Mouse (Mus musculus) liver, embryonic 15.5 days (tissue): ENCODE results near the gene Zfp827. TPM values are rescaled to one million over a fixed set of nuclear protein-coding genes. Genes with fewer than 3 reads are reported as not detected.
"Not testable (repeated sequence)": the region's sequence is repeated elsewhere in the genome, so short reads cannot be mapped to it uniquely, and the experiment has no call there.

Experiments used
- ATAC-seq: fragments of 200-750 bp; cut with Nextera tagmentation; 2 replicates; pipeline ENCODE4 v1.8.0; 2017; ENCODE audit warnings: moderate number of reproducible peaks, mild to moderate bottlenecking, moderate library complexity; ENCODE audit not compliant: insufficient read depth
- H3K27ac ChIP-seq: fragments of 300-500 bp; sonication (generic); replicated peaks from 2 replicates; pipeline ENCODE4 v1.5.1; 2015; ENCODE audit warnings: mild to moderate bottlenecking, inconsistent platforms
- H3K27me3 ChIP-seq: fragments of 300-500 bp; sonication (generic); 2 replicates; pipeline ENCODE4 v1.6.1; 2015; ENCODE audit warnings: mild to moderate bottlenecking, inconsistent platforms
- H3K36me3 ChIP-seq: fragments of 300-500 bp; sonication (generic); replicated peaks from 2 replicates; pipeline ENCODE4 v1.6.1; 2015; ENCODE audit warnings: moderate library complexity, mild to moderate bottlenecking, inconsistent platforms
- H3K4me1 ChIP-seq: fragments of 300-500 bp; sonication (generic); replicated peaks from 2 replicates; pipeline ENCODE4 v1.6.1; 2015; ENCODE audit warnings: inconsistent platforms
- H3K4me2 ChIP-seq: fragments of 300-500 bp; sonication (generic); 2 replicates; pipeline ENCODE4 v1.6.1; 2015; ENCODE audit warnings: moderate library complexity, mild to moderate bottlenecking, inconsistent platforms
- H3K4me3 ChIP-seq: fragments of 300-500 bp; sonication (generic); replicated peaks from 2 replicates; pipeline ENCODE4 v1.5.1; 2015; ENCODE audit warnings: mild to moderate bottlenecking, inconsistent platforms
- H3K9ac ChIP-seq: fragments of 300-500 bp; sonication (generic); 2 replicates; pipeline ENCODE4 v1.6.1; 2015; ENCODE audit warnings: moderate library complexity, mild to moderate bottlenecking, inconsistent platforms
- H3K9me3 ChIP-seq: fragments of 300-500 bp; sonication (generic); replicated peaks from 2 replicates; pipeline ENCODE4 v1.6.1; 2016; ENCODE audit warnings: inconsistent platforms
- WGBS: fragments of 180-500 bp; shearing (Covaris S2); methylation state at CpG from one replicate; pipeline ENCODE4 v1.1.7; 2015; ENCODE audit warnings: mixed read lengths; ENCODE audit not compliant: insufficient replicate concordance; 5-methylcytosine and 5-hydroxymethylcytosine counted together
- polyA plus RNA-seq: library from polyadenylated mRNA; unstranded; fragments of >200 nt; fragmentation: Nextera tagmentation; extraction: Ambion mirVana; gene quantifications from 2 replicates; pipeline ENCODE4 v1.2.1, GENCODE M21; 2015

The Zfp827 gene
- polyA plus RNA-seq, 1 experiment from 2014 or later = 0.47 TPM

- Histone ChIP-seq H3K4me2 (no peak overlapping the region), H3K9me3 (no peaks in the 10 kb centered on the region), H3K4me3 (no peak overlapping the region), H3K9ac (no peak overlapping the region), H3K27ac (no peak overlapping the region), H3K36me3 (no peaks in the 10 kb centered on the region), H3K4me1 (no peaks in the 10 kb centered on the region; the same call in 1 of the 2 replicates), H3K27me3 (no peaks in the 10 kb centered on the region)
- 71% methylated on average over 9 of the region's 9 CpGs for WGBS
- no peak for ATAC-seq
Measured at GRCm38 (mm10) chr8:79113533-79113932, 85.3 kb downstream of the Zfp827 start.

GRCm38 (mm10) chr8:79114561-79114960 lies 86.3 kb downstream of the Zfp827 start:
- Histone ChIP-seq H3K36me3 (no peaks in the 10 kb centered on the region), H3K4me1 (no peaks in the 10 kb centered on the region; the same call in 1 of the 2 replicates), H3K4me2 (no peak overlapping the region), H3K27me3 (no peaks in the 10 kb centered on the region), H3K9ac (no peak overlapping the region), H3K9me3 (no peaks in the 10 kb centered on the region), H3K4me3 (no peak overlapping the region), H3K27ac (no peak overlapping the region)
- WGBS = 70% methylated on average over 6 of the region's 6 CpGs
- ATAC-seq = peak; percentile 54; the same call in 1 of the 2 replicates

- Histone ChIP-seq H3K4me3 (no peak overlapping the region), H3K27me3 (no peaks in the 10 kb centered on the region), H3K27ac (no peak overlapping the region), H3K9ac (no peak overlapping the region), H3K4me2 (no peak overlapping the region), H3K36me3 (no peaks in the 10 kb centered on the region), H3K9me3 (no peaks in the 10 kb centered on the region), H3K4me1 (no peaks in the 10 kb centered on the region; the same call in 1 of the 2 replicates)
- ATAC-seq = no peak
- 72% methylated on average over 7 of the region's 7 CpGs for WGBS
Measured at GRCm38 (mm10) chr8:79116436-79116835, 88.2 kb downstream of the Zfp827 start.

- Histone ChIP-seq H3K4me3 (no peak overlapping the region), H3K27ac (no peak overlapping the region), H3K4me2 (no peak overlapping the region), H3K9me3 (no peaks in the 10 kb centered on the region), H3K4me1 (no peaks in the 10 kb centered on the region; the same call in 1 of the 2 replicates), H3K36me3 (no peaks in the 10 kb centered on the region), H3K27me3 (no peaks in the 10 kb centered on the region), H3K9ac (no peak overlapping the region)
- no peak for ATAC-seq
- WGBS = 73% methylated on average over 7 of the region's 7 CpGs
Measured at GRCm38 (mm10) chr8:79117711-79118110, 89.5 kb downstream of the Zfp827 start.

GRCm38 (mm10) chr8:79121614-79122013 lies 93.4 kb downstream of the Zfp827 start:
- Histone ChIP-seq H3K4me1 (no peaks in the 10 kb centered on the region), H3K27ac (no peak overlapping the region), H3K9me3 (no peaks in the 10 kb centered on the region), H3K27me3 (no peaks in the 10 kb centered on the region), H3K9ac (no peak overlapping the region), H3K4me2 (no peak overlapping the region), H3K4me3 (no peak overlapping the region), H3K36me3 (no peaks in the 10 kb centered on the region)
- no peak for ATAC-seq
- 58% methylated on average over 1 of the region's 1 CpGs for WGBS

GRCm38 (mm10) chr8:79124231-79124630 lies 96.0 kb downstream of the Zfp827 start:
- no peak overlapping the region for H3K9ac ChIP-seq
- H3K27me3 ChIP-seq = no peaks in the 10 kb centered on the region
- H3K4me3 ChIP-seq = no peak overlapping the region
- H3K4me2 ChIP-seq = no peak overlapping the region
- 66% methylated on average over 4 of the region's 4 CpGs for WGBS
- no peaks in the 10 kb centered on the region for H3K36me3 ChIP-seq
- H3K27ac ChIP-seq = no peak overlapping the region
- ATAC-seq = no peak
- H3K4me1 ChIP-seq = no peaks in the 10 kb centered on the region
- H3K9me3 ChIP-seq = no peaks in the 10 kb centered on the region

- ATAC-seq = no peak
- no peaks in the 10 kb centered on the region for H3K27me3 ChIP-seq
- H3K4me2 ChIP-seq = no peak overlapping the region
- no peaks in the 10 kb centered on the region for H3K36me3 ChIP-seq
- 52% methylated on average over 7 of the region's 7 CpGs for WGBS
- no peak overlapping the region for H3K27ac ChIP-seq
- H3K4me3 ChIP-seq = no peak overlapping the region
- no peaks in the 10 kb centered on the region for H3K9me3 ChIP-seq
- H3K9ac ChIP-seq = no peak overlapping the region
- no peaks in the 10 kb centered on the region for H3K4me1 ChIP-seq
Measured at GRCm38 (mm10) chr8:79127211-79127816, 99.1 kb downstream of the Zfp827 start.

GRCm38 (mm10) chr8:79128534-79128933 lies 100.3 kb downstream of the Zfp827 start:
- not testable (repeated sequence) for H3K4me3 ChIP-seq
- WGBS = 74% methylated on average over 4 of the region's 4 CpGs

GRCm38 (mm10) chr8:79139614-79140013 lies 111.4 kb downstream of the Zfp827 start:
- Histone ChIP-seq H3K9me3 (no peaks in the 10 kb centered on the region), H3K27ac (no peak overlapping the region), H3K4me2 (no peak overlapping the region), H3K27me3 (no peaks in the 10 kb centered on the region), H3K4me3 (no peak overlapping the region), H3K9ac (no peak overlapping the region), H3K36me3 (0 out of 2 replicates have a peak, but pooled peaks cover 5% of the 10 kb centered on the region), H3K4me1 (no peaks in the 10 kb centered on the region)
- ATAC-seq = no peak
- WGBS = 74% methylated on average over 4 of the region's 4 CpGs

More at GRCm38 (mm10) chr8:79128534-79128933, 100.3 kb downstream of the Zfp827 start:
- not testable (repeated sequence) for H3K4me1 ChIP-seq, ATAC-seq, H3K4me2 ChIP-seq, H3K9ac ChIP-seq, H3K9me3 ChIP-seq, H3K36me3 ChIP-seq, H3K27ac ChIP-seq, H3K27me3 ChIP-seq

GRCm38 (mm10) chr8:79140981-79141380 lies 112.7 kb downstream of the Zfp827 start:
- 62% methylated on average over 8 of the region's 8 CpGs for WGBS

GRCm38 (mm10) chr8:79141592-79141991 lies 113.4 kb downstream of the Zfp827 start:
- Histone ChIP-seq H3K9me3 (no peaks in the 10 kb centered on the region), H3K4me1 (no peaks in the 10 kb centered on the region), H3K9ac (no peak overlapping the region), H3K4me2 (no peak overlapping the region), H3K27ac (no peak overlapping the region), H3K4me3 (no peak overlapping the region), H3K27me3 (no peaks in the 10 kb centered on the region), H3K36me3 (0 out of 2 replicates have a peak, but pooled peaks cover 5% of the 10 kb centered on the region)
- ATAC-seq = no peak
- 76% methylated on average over 11 of the region's 11 CpGs for WGBS

More at GRCm38 (mm10) chr8:79140981-79141380, 112.7 kb downstream of the Zfp827 start:
- Histone ChIP-seq H3K9ac (no peak overlapping the region), H3K4me3 (no peak overlapping the region), H3K4me2 (no peak overlapping the region), H3K4me1 (no peaks in the 10 kb centered on the region), H3K27ac (no peak overlapping the region), H3K9me3 (no peaks in the 10 kb centered on the region), H3K27me3 (no peaks in the 10 kb centered on the region), H3K36me3 (0 out of 2 replicates have a peak, but pooled peaks cover 5% of the 10 kb centered on the region)
- no peak for ATAC-seq

- Histone ChIP-seq H3K4me2 (no peak overlapping the region), H3K4me3 (no peak overlapping the region), H3K36me3 (0 out of 2 replicates have a peak, but pooled peaks cover 5% of the 10 kb centered on the region), H3K4me1 (no peaks in the 10 kb centered on the region), H3K9me3 (no peaks in the 10 kb centered on the region), H3K27ac (no peak overlapping the region), H3K27me3 (no peaks in the 10 kb centered on the region), H3K9ac (no peak overlapping the region)
- 41% methylated on average over 3 of the region's 3 CpGs for WGBS
- no peak for ATAC-seq
Measured at GRCm38 (mm10) chr8:79143729-79144128, 115.5 kb downstream of the Zfp827 start.
